20 mouse cellular contexts compared by ENCODE assay signal in the genomic region with DNA sequence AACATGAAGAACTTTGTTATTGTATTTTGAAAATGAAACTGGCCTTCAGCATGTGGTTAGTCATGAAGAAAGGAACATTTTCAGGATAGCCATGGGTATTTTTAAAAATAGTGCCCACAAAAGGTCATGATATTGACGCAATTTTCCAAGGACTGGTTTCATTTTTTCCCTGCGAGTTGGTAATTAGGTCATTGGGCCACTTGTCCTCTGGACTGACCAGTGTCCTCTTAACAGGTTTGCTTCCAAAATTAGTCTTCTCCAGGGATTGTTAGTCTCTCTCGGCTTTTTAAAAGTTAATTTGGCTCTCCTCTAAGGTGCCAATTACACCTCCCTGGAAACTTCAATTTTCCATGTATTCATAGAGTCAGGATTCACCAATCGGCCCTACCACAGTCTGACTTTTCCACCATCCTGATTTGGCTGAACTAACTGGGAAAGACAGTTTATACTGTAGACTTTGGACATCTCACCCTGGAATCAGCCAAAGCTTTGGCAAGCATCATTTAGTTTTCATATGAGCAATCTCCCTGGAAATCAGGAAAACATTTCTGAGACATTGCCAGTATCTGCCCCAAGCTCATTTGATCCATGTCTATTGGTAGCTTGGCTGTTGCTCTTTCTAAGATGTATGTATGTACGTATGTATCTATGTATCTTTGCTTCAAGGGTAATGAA.
"Had no signal": no experiment of that assay in that cellular context is flagged by ENCODE, and none has a peak within 500 bp of the region (broad histone marks: within the 10 kb centered on the region; RNA-seq: fewer than 3 reads in every experiment).

No protein-coding gene starts in this region.

- H3K27ac ChIP-seq: limb, embryonic 12.5 days; limb, embryonic 15.5 days; liver, embryonic 13.5 days; macrophage; midbrain, embryonic 12.5 days; midbrain, embryonic 15.5 days; neural tube, embryonic 12.5 days; neural tube, embryonic 15.5 days; stomach, postnatal 0 days had no signal

- H3K27me3 ChIP-seq: limb, embryonic 12.5 days; limb, embryonic 15.5 days; liver, embryonic 13.5 days; midbrain, embryonic 12.5 days; midbrain, embryonic 15.5 days; neural tube, embryonic 12.5 days; neural tube, embryonic 15.5 days had no signal

- H3K36me3 ChIP-seq: limb, embryonic 12.5 days; limb, embryonic 15.5 days; liver, embryonic 13.5 days; midbrain, embryonic 12.5 days; midbrain, embryonic 15.5 days; neural tube, embryonic 12.5 days; neural tube, embryonic 15.5 days had no signal

- H3K4me1 ChIP-seq: limb, embryonic 12.5 days; limb, embryonic 15.5 days; liver, embryonic 13.5 days; midbrain, embryonic 12.5 days; midbrain, embryonic 15.5 days; neural tube, embryonic 12.5 days; neural tube, embryonic 15.5 days had no signal

- H3K4me3 ChIP-seq: limb, embryonic 12.5 days; limb, embryonic 15.5 days; liver, embryonic 13.5 days; midbrain, embryonic 12.5 days; midbrain, embryonic 15.5 days; neural tube, embryonic 12.5 days; neural tube, embryonic 15.5 days had no signal

- ATAC-seq: lung, postnatal 0 days; midbrain, embryonic 15.5 days had no signal

- DNase-seq: kidney, postnatal 10 days; kidney, postnatal 4 days; left cerebral cortex, postnatal 4 days; liver, embryonic 13.5 days; lung, embryonic 14.5 days; right cerebral cortex, adult 18-20 months; right cerebral cortex, postnatal 14 days; right cerebral cortex, postnatal 4 days; thymus, adult 2 months; thymus, postnatal 14 days; thymus, postnatal 4 days had no signal
